In genomic region chr12:46816291-46816690, GRCm38 (mm10) we compare ENCODE assay signal across 14 mouse cellular contexts. TPM values are rescaled to one million over a fixed set of nuclear protein-coding genes. Genes with fewer than 3 reads are reported as not detected.
DNase-seq lines count a peak whose midpoint lies in the region; ATAC-seq and TF ChIP-seq lines count a peak whose summit lies in the region.
"Had no signal": no experiment of that assay in that cellular context is flagged by ENCODE, and none has a peak within 500 bp of the region (broad histone marks: within the 10 kb centered on the region; RNA-seq: fewer than 3 reads in every experiment).

No protein-coding gene starts in this region.

- no peak for ATAC-seq in midbrain, embryonic 13.5 days
- ATAC-seq in activated CD4-positive, CD25-positive, alpha-beta regulatory T cell, adult 4 months = no peak
- ATAC-seq: liver, embryonic 12.5 days had no signal

- TF ChIP-seq CTCF in left cerebral cortex, adult 2 months (IDR thresholded peaks at IDR 0.05) = no peak

- peak overlapping the region; percentile 60 for H3K4me2 ChIP-seq in midbrain, embryonic 13.5 days (replicated peaks)
- H3K4me2 ChIP-seq: heart, embryonic 11.5 days; liver, embryonic 12.5 days had no signal

- no peaks in the 10 kb centered on the region for H3K9me3 ChIP-seq in hindbrain, embryonic 10.5 days
- no peaks in the 10 kb centered on the region for H3K9me3 ChIP-seq in midbrain, embryonic 13.5 days
- H3K9me3 ChIP-seq: embryonic facial prominence, embryonic 12.5 days; liver, embryonic 12.5 days had no signal

- no peaks in the 10 kb centered on the region for H3K27me3 ChIP-seq in hindbrain, embryonic 10.5 days (ENCODE audit: insufficient read depth, poor library complexity, severe bottlenecking)
- H3K27me3 ChIP-seq in midbrain, embryonic 13.5 days = no peaks in the 10 kb centered on the region
- H3K27me3 ChIP-seq: embryonic facial prominence, embryonic 12.5 days had no signal

- peaks cover 19% of the 10 kb centered on the region for H3K4me1 ChIP-seq in hindbrain, embryonic 10.5 days (replicated peaks)
- peaks cover 31% of the 10 kb centered on the region for H3K4me1 ChIP-seq in midbrain, embryonic 13.5 days (replicated peaks)
- H3K4me1 ChIP-seq: embryonic facial prominence, embryonic 12.5 days had no signal

- H3K36me3 ChIP-seq in hindbrain, embryonic 10.5 days = peaks cover 3% of the 10 kb centered on the region; the same call in 1 of the 2 replicates
- no peaks in the 10 kb centered on the region for H3K36me3 ChIP-seq in midbrain, embryonic 13.5 days
- H3K36me3 ChIP-seq: embryonic facial prominence, embryonic 12.5 days; liver, embryonic 12.5 days had no signal

- no peak for DNase-seq in left cerebral cortex, adult 2 months (ENCODE audit: extremely low spot score in 1 of 2, low spot score in 2 of 2)
- no peak for DNase-seq in left cerebral cortex, postnatal 4 days
- DNase-seq in hindbrain, embryonic 10.5 days (ENCODE audit: low spot score) = no peak
- DNase-seq in layer of hippocampus, postnatal 25 days (ENCODE audit: extremely low spot score in 1 of 2, low spot score in 1 of 2) = no peak
- DNase-seq in gastrocnemius, postnatal 10 days = no peak
- DNase-seq in layer of hippocampus, postnatal 10 days (ENCODE audit: low spot score in 2 of 2) = no peak
- DNase-seq: adrenal gland, adult 8-10 months; lung, postnatal 10 days had no signal

- H3K4me3 ChIP-seq in left cerebral cortex, adult 2 months = peak overlapping the region; percentile 93; the same call in 1 of the 2 replicates
- peak overlapping the region; percentile 81 for H3K4me3 ChIP-seq in hindbrain, embryonic 10.5 days
- H3K4me3 ChIP-seq in midbrain, embryonic 13.5 days (replicated peaks) = peak overlapping the region; percentile 82
- H3K4me3 ChIP-seq: liver, embryonic 12.5 days had no signal

- H3K27ac ChIP-seq in left cerebral cortex, adult 2 months = no peak overlapping the region
- H3K27ac ChIP-seq in hindbrain, embryonic 10.5 days = peak overlapping the region; percentile 99
- peak overlapping the region; percentile 100 for H3K27ac ChIP-seq in midbrain, embryonic 13.5 days
- H3K27ac ChIP-seq: embryonic facial prominence, embryonic 12.5 days; kidney, postnatal 0 days; liver, embryonic 12.5 days had no signal

- intact Hi-C loops in left cerebral cortex, adult 2 months (cut with DNase I) = loop anchor here (5.0 kb wide), 4 partner anchors 169 to 889 kb away; no protein-coding TSS in a partner anchor
- intact Hi-C loops in left cerebral cortex, postnatal 4 days (cut with DNase I) = loop anchor here (5.0 to 10.0 kb wide), 3 partner anchors 346 to 1329 kb away; no protein-coding TSS in a partner anchor

- peak overlapping the region; percentile 99 for H3K9ac ChIP-seq in midbrain, embryonic 13.5 days (replicated peaks)
- H3K9ac ChIP-seq: embryonic facial prominence, embryonic 12.5 days; liver, embryonic 12.5 days had no signal

- whole genome bisulfite sequencing in hindbrain, embryonic 10.5 days = 39% methylated on average over 3 of the region's 3 CpGs
- 8% methylated on average over 3 of the region's 3 CpGs for WGBS in midbrain, embryonic 13.5 days

RNA-seq across cellular contexts. Expression of gene Nova1, which starts 2.4 kb away (rescaled TPM):
- 10 to 100 TPM; 39.7 to 43.1 TPM for total RNA-seq in left cerebral cortex, adult 2 months (2021)
- total RNA-seq in left cerebral cortex, postnatal 4 days (2021) = 10 to 100 TPM; 26.9 to 36.6 TPM
- 9.9 and 17.6 TPM in 2 replicates for polyA plus RNA-seq in hindbrain, embryonic 10.5 days (2016; fragmentation: Nextera tagmentation; extraction: Ambion mirVana)
- 85.6 and 102 TPM in 2 replicates for polyA plus RNA-seq in midbrain, embryonic 13.5 days (2015; fragmentation: Nextera tagmentation; extraction: Ambion mirVana)
- not detected for polyA plus RNA-seq in activated CD4-positive, CD25-positive, alpha-beta regulatory T cell, adult 4 months (2017; shearing (Covaris generic))
- 10 to 100 TPM; 25.7 to 27.5 TPM for total RNA-seq in layer of hippocampus, postnatal 25 days (2021)
- 10 to 100 TPM in 1 of 2 experiments, 1 to 10 TPM in 1; 9.2 to 11.5 TPM for total RNA-seq in gastrocnemius, postnatal 10 days (2021)
- total RNA-seq in layer of hippocampus, postnatal 10 days (2021) = 10 to 100 TPM; 35.4 to 35.6 TPM
